Mouse (Mus musculus): ENCODE results near the gene Ddost.
"Not testable (repeated sequence)": the region's sequence is repeated elsewhere in the genome, so short reads cannot be mapped to it uniquely, and the experiment has no call there.

The Ddost gene

GRCm38 (mm10) chr4:138311595-138311994 is 7.1 kb downstream of the Ddost start:
- in situ Hi-C loops (cut with MboI) = no loop called here

- in situ Hi-C loops (cut with MboI) = no loop called here
Observed at GRCm38 (mm10) chr4:138312105-138312504, 7.6 kb downstream of the Ddost start.

GRCm38 (mm10) chr4:138313021-138313420 is 8.5 kb downstream of the Ddost start:
- in situ Hi-C loops (cut with MboI) = no loop called here

- in situ Hi-C loops (cut with MboI) = no loop called here
Observed at GRCm38 (mm10) chr4:138313795-138314194, 9.3 kb downstream of the Ddost start.

- in situ Hi-C loops (cut with MboI) = no loop called here
Observed at GRCm38 (mm10) chr4:138315781-138316180, 11.3 kb downstream of the Ddost start.

GRCm38 (mm10) chr4:138316369-138316768 is 11.8 kb downstream of the Ddost start:
- in situ Hi-C loops (cut with MboI) = no loop called here

- in situ Hi-C loops (cut with MboI) = no loop called here
Observed at GRCm38 (mm10) chr4:138318509-138319266, 14.2 kb downstream of the Ddost start.

- in situ Hi-C loops (cut with MboI) = no loop called here
Observed at GRCm38 (mm10) chr4:138319508-138319907, 15.0 kb downstream of the Ddost start.

- in situ Hi-C loops (cut with MboI) = no loop called here
Observed at GRCm38 (mm10) chr4:138320711-138321110, 16.2 kb downstream of the Ddost start.

GRCm38 (mm10) chr4:138321488-138321887 is 17.0 kb downstream of the Ddost start:
- in situ Hi-C loops (cut with MboI) = no loop called here

- in situ Hi-C loops (cut with MboI) = no loop called here
Observed at GRCm38 (mm10) chr4:138322692-138323091, 18.2 kb downstream of the Ddost start.

- in situ Hi-C loops (cut with MboI) = no loop called here
Observed at GRCm38 (mm10) chr4:138323753-138324152, 19.2 kb downstream of the Ddost start.

GRCm38 (mm10) chr4:138324451-138324850 is 19.9 kb downstream of the Ddost start:
- in situ Hi-C loops (cut with MboI) = no loop called here

GRCm38 (mm10) chr4:138325466-138326076 is 21.0 kb downstream of the Ddost start:
- in situ Hi-C loops (cut with MboI) = no loop called here

GRCm38 (mm10) chr4:138326077-138326695 is 21.7 kb downstream of the Ddost start, which contains the start of gene Pink1:
Gene Pink1, minus strand, starts transcription at chr4:138326307.
- in situ Hi-C loops (cut with MboI) = no loop called here

- in situ Hi-C loops (cut with MboI) = not testable (repeated sequence)
Observed at GRCm38 (mm10) chr4:138327155-138327554, 22.6 kb downstream of the Ddost start.

GRCm38 (mm10) chr4:138327891-138328470 is 23.5 kb downstream of the Ddost start:
- in situ Hi-C loops (cut with MboI) = no loop called here

GRCm38 (mm10) chr4:138330264-138330671 is 25.7 kb downstream of the Ddost start:
- in situ Hi-C loops (cut with MboI) = no loop called here

GRCm38 (mm10) chr4:138331647-138332046 is 27.1 kb downstream of the Ddost start:
- in situ Hi-C loops (cut with MboI) = no loop called here

- in situ Hi-C loops (cut with MboI) = no loop called here
Observed at GRCm38 (mm10) chr4:138333135-138333534, 28.6 kb downstream of the Ddost start.

GRCm38 (mm10) chr4:138335036-138335435 is 30.5 kb downstream of the Ddost start:
- in situ Hi-C loops (cut with MboI) = no loop called here

GRCm38 (mm10) chr4:138335648-138336047 is 31.1 kb downstream of the Ddost start:
- in situ Hi-C loops (cut with MboI) = no loop called here

GRCm38 (mm10) chr4:138336876-138337275 is 32.3 kb downstream of the Ddost start:
- in situ Hi-C loops (cut with MboI) = no loop called here
